ENCODE assay signal across 16 mouse cellular contexts in genomic region chr15:40351473-40351872, GRCm38 (mm10).
"Had no signal": no experiment of that assay in that cellular context is flagged by ENCODE, and none has a peak within 500 bp of the region (broad histone marks: within the 10 kb centered on the region; RNA-seq: fewer than 3 reads in every experiment).

No protein-coding gene starts in this region.

- H3K27ac ChIP-seq: layer of hippocampus, adult 2 months; liver, embryonic 15.5 days; lung, embryonic 15.5 days; midbrain, embryonic 10.5 days; neural tube, embryonic 15.5 days had no signal

- H3K27me3 ChIP-seq: liver, embryonic 15.5 days; lung, embryonic 15.5 days; neural tube, embryonic 15.5 days had no signal

- H3K36me3 ChIP-seq: liver, embryonic 15.5 days; lung, embryonic 15.5 days; midbrain, embryonic 10.5 days; neural tube, embryonic 15.5 days had no signal

- H3K9ac ChIP-seq: liver, embryonic 15.5 days; lung, embryonic 15.5 days; neural tube, embryonic 15.5 days had no signal

- H3K4me1 ChIP-seq: liver, embryonic 15.5 days; midbrain, embryonic 10.5 days; neural tube, embryonic 15.5 days had no signal

- DNase-seq: kidney, adult 18-20 months; kidney, postnatal 10 days; kidney, postnatal 4 days; left cerebral cortex, postnatal 4 days; midbrain, embryonic 14.5 days; right cerebral cortex, postnatal 4 days; spleen, adult 18-20 months; thymus, adult 18-20 months; thymus, postnatal 36 days had no signal

- H3K9me3 ChIP-seq: liver, embryonic 15.5 days; lung, embryonic 15.5 days; midbrain, embryonic 10.5 days; neural tube, embryonic 15.5 days had no signal

- H3K4me2 ChIP-seq: liver, embryonic 11.5 days; liver, embryonic 15.5 days; lung, embryonic 15.5 days; neural tube, embryonic 15.5 days had no signal

- H3K4me3 ChIP-seq: layer of hippocampus, adult 2 months; liver, embryonic 15.5 days; lung, embryonic 15.5 days; midbrain, embryonic 10.5 days; myocyte; neural tube, embryonic 15.5 days had no signal
